In the genomic region with DNA sequence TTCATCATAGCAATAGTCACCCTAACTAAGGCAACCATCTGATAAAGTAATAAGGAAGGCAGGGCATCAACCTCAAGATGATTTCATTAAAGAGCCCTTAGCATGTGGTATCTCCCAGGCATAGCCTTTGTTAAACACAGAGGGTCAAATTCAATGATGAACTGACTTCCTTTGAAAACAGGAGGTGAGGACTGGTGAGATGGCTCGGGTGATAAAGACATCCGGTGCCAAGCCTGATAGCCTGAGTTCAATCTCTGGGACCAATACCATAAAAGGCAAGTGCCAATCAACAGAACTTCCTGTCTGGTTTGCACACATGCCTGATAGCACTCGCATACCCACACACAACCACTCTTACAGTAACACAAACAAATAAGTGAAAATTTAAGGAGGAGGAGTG, we compare ENCODE assay signal across 23 mouse cellular contexts. TPM values are rescaled to one million over a fixed set of nuclear protein-coding genes. Genes with fewer than 3 reads are reported as not detected.
DNase-seq lines count a peak whose midpoint lies in the region; ATAC-seq lines count a peak whose summit lies in the region.
"Had no signal": no experiment of that assay in that cellular context is flagged by ENCODE, and none has a peak within 500 bp of the region (broad histone marks: within the 10 kb centered on the region; RNA-seq: fewer than 3 reads in every experiment).

No protein-coding gene starts in this region.

- DNase-seq in 416B (ENCODE audit: low read depth), result peak; percentile 89
- peak; percentile 41 for DNase-seq in CD4-positive, CD25-positive, alpha-beta regulatory T cell, adult 2 months (ENCODE audit: low read depth, low spot score)
- no peak for DNase-seq in embryo, embryonic 10 days (ENCODE audit: low spot score)
- no peak for DNase-seq in adrenal gland, postnatal 10 days
- no peak for DNase-seq in kidney, postnatal 4 days
- DNase-seq: adrenal gland, adult 2 months; adrenal gland, postnatal 36 days; cerebellum, adult 11 months; cerebellum, adult 9-10 months; cerebellum, postnatal 25 days; forebrain, postnatal 0 days; gastrocnemius, postnatal 14 days; heart, adult 18-20 months; heart, postnatal 10 days had no signal

- ATAC-seq in granulocyte monocyte progenitor cell, adult 5-6 weeks (replicated peaks; ENCODE audit: poor library complexity, severe bottlenecking), result peak; percentile 65
- peak; percentile 80 for ATAC-seq in megakaryocyte, adult 5-6 weeks (ENCODE audit: poor library complexity, severe bottlenecking)
- ATAC-seq in cerebellum, adult (ENCODE audit: insufficient number of reproducible peaks, low FRiP score, low TSS enrichment), result no peak
- ATAC-seq: forebrain, embryonic 13.5 days; forebrain, postnatal 0 days; hindbrain, postnatal 0 days; intestine, embryonic 16.5 days; Patski had no signal

RNA-seq across cellular contexts. Expression of gene Syce1l, which starts 36.3 kb away (rescaled TPM):
- total RNA-seq in granulocyte monocyte progenitor cell, adult 5-6 weeks (2014; fragmentation: Nextera tagmentation), result not detected in 2 replicates
- not detected in 2 replicates for total RNA-seq in granulocyte monocyte progenitor cell, adult 5-6 weeks (2017)
- total RNA-seq in megakaryocyte, adult 5-6 weeks (2015), result not detected in 2 replicates
- total RNA-seq in megakaryocyte, adult 5-6 weeks (2017), result not detected in 2 replicates
- total RNA-seq in adrenal gland, postnatal 10 days (2021), result under 1 TPM in 1 of 2 experiments, not detected in 1; 0.55 TPM
- total RNA-seq: adrenal gland, adult 2 months; forebrain, postnatal 0 days; gastrocnemius, adult 18-20 months; gastrocnemius, postnatal 14 days; heart, adult 18-20 months; heart, postnatal 10 days; hematopoietic stem cell, adult 5-6 weeks; hindbrain, postnatal 0 days had no signal

RNA-seq across cellular contexts. Expression of gene Mon1b, which starts 44.0 kb away (rescaled TPM):
- 15.4 and 16.8 TPM in 2 replicates for total RNA-seq in granulocyte monocyte progenitor cell, adult 5-6 weeks (2014; fragmentation: Nextera tagmentation)
- total RNA-seq in granulocyte monocyte progenitor cell, adult 5-6 weeks (2017), result 13.7 and 15.0 TPM in 2 replicates
- total RNA-seq in megakaryocyte, adult 5-6 weeks (2015), result 14.9 and 16.4 TPM in 2 replicates
- 19.9 and 22.4 TPM in 2 replicates for total RNA-seq in megakaryocyte, adult 5-6 weeks (2017)
- 10 to 100 TPM; 12.4 to 13.8 TPM for total RNA-seq in adrenal gland, postnatal 10 days (2021)

Comparison
In these comparisons a context has a peak if more than half of its experiments do, and no peak if none do; other contexts are left out.
1. DNase-seq: peak in 416B (single experiment) and CD4-positive, CD25-positive, alpha-beta regulatory T cell, adult 2 months (single experiment); none in embryo, embryonic 10 days (single experiment), adrenal gland, postnatal 10 days (single experiment) and kidney, postnatal 4 days (0 of 2).